27 mouse cellular contexts compared by ENCODE assay signal in the genomic region with DNA sequence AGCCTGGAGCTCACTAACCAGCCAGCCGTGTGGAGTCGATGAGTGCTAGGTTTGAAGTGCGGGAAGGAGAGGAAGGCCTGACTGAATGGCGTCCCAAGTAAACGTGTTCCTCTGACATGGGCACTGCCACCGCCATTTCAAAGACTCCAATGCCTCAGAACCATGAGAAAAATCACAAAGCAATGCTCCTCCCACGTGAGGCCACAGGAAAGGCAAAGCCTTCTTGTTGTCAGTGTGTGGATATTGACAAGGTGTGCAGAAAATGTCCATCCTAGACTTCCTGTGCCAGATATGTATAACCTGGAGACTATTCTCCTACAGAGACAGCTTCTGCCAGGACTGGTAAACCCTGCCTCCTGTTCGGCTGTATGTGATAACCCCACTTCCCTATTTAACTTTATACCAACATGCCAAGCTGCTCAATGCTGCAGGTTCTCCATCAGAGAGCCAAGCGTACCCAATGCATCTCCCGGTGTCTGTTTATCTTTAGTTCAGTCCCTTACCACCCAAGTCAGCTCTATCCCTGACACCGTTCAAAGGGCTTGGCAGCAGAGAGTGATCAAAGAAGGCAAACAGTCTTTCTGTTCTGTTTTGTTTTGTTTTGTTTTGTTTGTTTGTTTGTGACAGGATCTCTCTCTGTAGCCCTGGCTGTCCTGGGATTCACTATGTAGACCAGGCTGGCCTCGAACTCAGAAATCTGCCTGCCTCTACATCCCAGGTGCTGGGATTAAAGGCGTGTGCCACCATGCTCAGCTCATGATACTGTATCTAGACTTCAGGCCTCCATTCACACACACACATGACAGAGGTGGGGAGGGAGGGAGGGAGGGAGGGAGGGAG.
DNase-seq lines count a peak whose midpoint lies in the region; ATAC-seq and TF ChIP-seq lines count a peak whose summit lies in the region.
"Had no signal": no experiment of that assay in that cellular context is flagged by ENCODE, and none has a peak within 500 bp of the region (broad histone marks: within the 10 kb centered on the region; RNA-seq: fewer than 3 reads in every experiment).

No protein-coding gene starts in this region.

- TF ChIP-seq CTCF in bone marrow macrophage, adult 2 months (IDR thresholded peaks at IDR 0.05; ENCODE audit: low read depth, low read length): no peak
- no peak for TF ChIP-seq CTCF in thymus, adult 2 months (IDR thresholded peaks at IDR 0.05; ENCODE audit: borderline replicate concordance, control insufficient read depth, extremely low read depth, insufficient read depth, low read length, poor library complexity)
- no peak for TF ChIP-seq CTCF in stomach, postnatal 0 days (IDR thresholded peaks at IDR 0.05; ENCODE audit: low read depth)

- no peak overlapping the region for H3K4me2 ChIP-seq in stomach, postnatal 0 days (replicated peaks; ENCODE audit: low read depth)
- H3K4me2 ChIP-seq: embryonic facial prominence, embryonic 12.5 days; hindbrain, embryonic 12.5 days; liver, embryonic 15.5 days; lung, embryonic 15.5 days; midbrain, embryonic 11.5 days; neural tube, embryonic 15.5 days; stomach, embryonic 15.5 days had no signal

- H3K4me3 ChIP-seq in bone marrow macrophage, adult 2 months (ENCODE audit: insufficient read depth, low read length): no peak overlapping the region
- no peak overlapping the region for H3K4me3 ChIP-seq in macrophage (ENCODE audit: inconsistent target)
- H3K4me3 ChIP-seq in thymus, adult 2 months (ENCODE audit: control insufficient read depth, insufficient read depth, low read length): no peak overlapping the region
- no peak overlapping the region for H3K4me3 ChIP-seq in stomach, postnatal 0 days (ENCODE audit: low read depth, low read length)
- H3K4me3 ChIP-seq: embryonic facial prominence, embryonic 12.5 days; heart, embryonic 13.5 days; hindbrain, embryonic 12.5 days; limb, embryonic 10.5 days; liver, embryonic 15.5 days; lung, embryonic 15.5 days; neural tube, embryonic 15.5 days; stomach, embryonic 15.5 days had no signal

- DNase-seq in heart, adult 11 months: peak; percentile 85
- no peak for DNase-seq in heart, adult 18-20 months
- peak; percentile 44 for DNase-seq in splenic B cell, adult 2 months (ENCODE audit: low read depth, low spot score)
- DNase-seq in thymus, postnatal 0 days (ENCODE audit: low spot score): no peak
- DNase-seq in thymus, adult 2 months: no peak
- DNase-seq in stomach, postnatal 0 days (ENCODE audit: low spot score): no peak
- DNase-seq: adrenal gland, postnatal 25 days; cerebellum, adult 11 months; cerebellum, postnatal 10 days; gastrocnemius, adult 2 months; heart, postnatal 14 days; kidney, adult 2 months; liver; lung, postnatal 36 days; right cerebral cortex, postnatal 25 days; spleen, adult 18-20 months had no signal

- H3K4me1 ChIP-seq in bone marrow macrophage, adult 2 months (ENCODE audit: control insufficient read depth, insufficient read depth, low read length): peaks cover 55% of the 10 kb centered on the region
- H3K4me1 ChIP-seq in thymus, adult 2 months (replicated peaks; ENCODE audit: control insufficient read depth, insufficient read depth, low read length): peaks cover 21% of the 10 kb centered on the region
- H3K4me1 ChIP-seq in stomach, postnatal 0 days (replicated peaks; ENCODE audit: control insufficient read depth, insufficient read depth): 0 out of 2 replicates have a peak, but pooled peaks cover 3% of the 10 kb centered on the region

- no peak overlapping the region for H3K9ac ChIP-seq in stomach, postnatal 0 days (ENCODE audit: low read length)
- H3K9ac ChIP-seq: embryonic facial prominence, embryonic 12.5 days; heart, embryonic 13.5 days; hindbrain, embryonic 12.5 days; liver, embryonic 15.5 days; lung, embryonic 15.5 days; neural tube, embryonic 15.5 days; stomach, embryonic 15.5 days had no signal

- H3K9me3 ChIP-seq in stomach, postnatal 0 days (ENCODE audit: control insufficient read depth, low read length): no peaks in the 10 kb centered on the region
- H3K9me3 ChIP-seq: embryonic facial prominence, embryonic 12.5 days; heart, embryonic 13.5 days; hindbrain, embryonic 12.5 days; limb, embryonic 10.5 days; liver, embryonic 15.5 days; lung, embryonic 15.5 days; neural tube, embryonic 15.5 days; stomach, embryonic 15.5 days had no signal

- ATAC-seq in stomach, postnatal 0 days (ENCODE audit: low FRiP score, low TSS enrichment): no peak

- H3K79me2 ChIP-seq in macrophage (ENCODE audit: inconsistent target): no peaks in the 10 kb centered on the region

- 0 out of 2 replicates have a peak overlapping the region, but pooled peaks have one; percentile 17 for H3K27ac ChIP-seq in bone marrow macrophage, adult 2 months (ENCODE audit: insufficient read depth, low read depth, low read length)
- H3K27ac ChIP-seq in macrophage: peak overlapping the region; percentile 37
- no peak overlapping the region for H3K27ac ChIP-seq in thymus, adult 2 months (ENCODE audit: control insufficient read depth, insufficient read depth, low read length)
- H3K27ac ChIP-seq in stomach, postnatal 0 days (replicated peaks): no peak overlapping the region
- H3K27ac ChIP-seq: embryonic facial prominence, embryonic 12.5 days; hindbrain, embryonic 12.5 days; limb, embryonic 10.5 days; liver, embryonic 15.5 days; neural tube, embryonic 15.5 days; stomach, embryonic 15.5 days had no signal

- no peak for TF ChIP-seq POLR2A in bone marrow macrophage, adult 2 months (IDR thresholded peaks at IDR 0.05; ENCODE audit: borderline replicate concordance, low read depth, low read length)
- no peak for TF ChIP-seq POLR2A in thymus, adult 2 months (IDR thresholded peaks at IDR 0.05; ENCODE audit: control insufficient read depth, extremely low read depth, insufficient read depth, low read length, poor library complexity)

- TF ChIP-seq EP300 in stomach, postnatal 0 days (optimal IDR thresholded peaks at IDR 0.05): no peak

- no peaks in the 10 kb centered on the region for H3K27me3 ChIP-seq in splenic B cell, adult 2 months (ENCODE audit: control insufficient read depth, insufficient read depth, low read length, poor library complexity, severe bottlenecking)
- H3K27me3 ChIP-seq in thymus, adult 2 months (ENCODE audit: control insufficient read depth, insufficient read depth, low read length): no peaks in the 10 kb centered on the region
- no peaks in the 10 kb centered on the region for H3K27me3 ChIP-seq in stomach, postnatal 0 days (ENCODE audit: control insufficient read depth, insufficient read depth, low read length)
- H3K27me3 ChIP-seq: embryonic facial prominence, embryonic 12.5 days; heart, embryonic 13.5 days; hindbrain, embryonic 12.5 days; liver, embryonic 15.5 days; lung, embryonic 15.5 days; neural tube, embryonic 15.5 days; stomach, embryonic 15.5 days had no signal

- H3K36me3 ChIP-seq in macrophage (ENCODE audit: inconsistent target): no peaks in the 10 kb centered on the region
- H3K36me3 ChIP-seq in splenic B cell, adult 2 months (ENCODE audit: control insufficient read depth, insufficient read depth, low read length, poor library complexity, severe bottlenecking): no peaks in the 10 kb centered on the region
- H3K36me3 ChIP-seq in thymus, adult 2 months (ENCODE audit: control insufficient read depth, insufficient read depth, low read length): no peaks in the 10 kb centered on the region
- H3K36me3 ChIP-seq in stomach, postnatal 0 days (ENCODE audit: control insufficient read depth, insufficient read depth, low read length): no peaks in the 10 kb centered on the region
- H3K36me3 ChIP-seq: embryonic facial prominence, embryonic 12.5 days; heart, embryonic 13.5 days; hindbrain, embryonic 12.5 days; limb, embryonic 10.5 days; liver, embryonic 15.5 days; lung, embryonic 15.5 days; neural tube, embryonic 15.5 days; stomach, embryonic 15.5 days had no signal

- WGBS in macrophage (ENCODE audit: missing documents): 64% methylated on average over 12 of the region's 13 CpGs
- WGBS in thymus, adult 2 months: 73% methylated on average over 13 of the region's 13 CpGs
- 89% methylated on average over 13 of the region's 13 CpGs for WGBS in stomach, postnatal 0 days

Comparison
In these comparisons a context has a peak if more than half of its experiments do, and no peak if none do; other contexts are left out.
1. DNase-seq: peak in heart, adult 11 months (single experiment) and splenic B cell, adult 2 months (single experiment); none in heart, adult 18-20 months (0 of 2), thymus, postnatal 0 days (single experiment), thymus, adult 2 months (single experiment) and stomach, postnatal 0 days (single experiment).
2. H3K27ac ChIP-seq: peak in bone marrow macrophage, adult 2 months (single experiment) and macrophage (single experiment); none in thymus, adult 2 months (single experiment) and stomach, postnatal 0 days (single experiment).